Mouse (Mus musculus): Measurements from ENCODE around the gene Zfp688.
"Not testable (repeated sequence)": the region's sequence is repeated elsewhere in the genome, so short reads cannot be mapped to it uniquely, and the experiment has no call there.

Zfp688 gene

GRCm38 (mm10) chr7:127406002-127406987 lies 15.6 kb downstream of the Zfp688 start, which contains the start of gene Zfp764:
Gene Zfp764 (minus strand): TSS chr7:127406822.
- peak; percentile 77 for DNase-seq (ENCODE audit: inconsistent ontology term)

GRCm38 (mm10) chr7:127404101-127404500 lies 17.8 kb downstream of the Zfp688 start:
- not testable (repeated sequence) for DNase-seq (ENCODE audit: inconsistent ontology term)

GRCm38 (mm10) chr7:127402980-127403379 lies 18.9 kb downstream of the Zfp688 start:
- no peak for DNase-seq (ENCODE audit: inconsistent ontology term)

- no peak for DNase-seq (ENCODE audit: inconsistent ontology term)
Measured at GRCm38 (mm10) chr7:127400355-127400754, 21.5 kb downstream of the Zfp688 start.

- peak; percentile 12 for DNase-seq (ENCODE audit: inconsistent ontology term)
Measured at GRCm38 (mm10) chr7:127393944-127394333, 27.9 kb downstream of the Zfp688 start.

- DNase-seq (ENCODE audit: inconsistent ontology term): peak; percentile 99
Measured at GRCm38 (mm10) chr7:127393157-127393943, 28.5 kb downstream of the Zfp688 start, which contains the start of gene E430018J23Rik. Gene E430018J23Rik (minus strand): TSS chr7:127393629.

GRCm38 (mm10) chr7:127392251-127392824 lies 29.5 kb downstream of the Zfp688 start:
- no peak for DNase-seq (ENCODE audit: inconsistent ontology term)

- no peak for DNase-seq (ENCODE audit: inconsistent ontology term)
Measured at GRCm38 (mm10) chr7:127391538-127391937, 30.3 kb downstream of the Zfp688 start.

- no peak for DNase-seq (ENCODE audit: inconsistent ontology term)
Measured at GRCm38 (mm10) chr7:127390306-127390705, 31.6 kb downstream of the Zfp688 start.

GRCm38 (mm10) chr7:127388201-127388600 lies 33.7 kb downstream of the Zfp688 start:
- DNase-seq (ENCODE audit: inconsistent ontology term): not testable (repeated sequence)

- DNase-seq (ENCODE audit: inconsistent ontology term): peak; percentile 84
Measured at GRCm38 (mm10) chr7:127386641-127387392, 35.1 kb downstream of the Zfp688 start, which contains the start of gene 9130019O22Rik. Gene 9130019O22Rik (minus strand): TSS chr7:127387166.

GRCm38 (mm10) chr7:127385560-127385959 lies 36.3 kb downstream of the Zfp688 start:
- DNase-seq (ENCODE audit: inconsistent ontology term): not testable (repeated sequence)

GRCm38 (mm10) chr7:127378310-127378921 lies 43.5 kb downstream of the Zfp688 start:
- DNase-seq (ENCODE audit: inconsistent ontology term): no peak

- DNase-seq (ENCODE audit: inconsistent ontology term): peak; percentile 86
Measured at GRCm38 (mm10) chr7:127375271-127376245, 46.3 kb downstream of the Zfp688 start, which contains the start of gene Zfp747. Gene Zfp747 (minus strand): TSS chr7:127376050.

- not testable (repeated sequence) for DNase-seq (ENCODE audit: inconsistent ontology term)
Measured at GRCm38 (mm10) chr7:127371870-127372269, 50.0 kb downstream of the Zfp688 start.

- no peak for DNase-seq (ENCODE audit: inconsistent ontology term)
Measured at GRCm38 (mm10) chr7:127371213-127371612, 50.7 kb downstream of the Zfp688 start.
